Mouse (Mus musculus) E14TG2a.4 (cell line): Measurements from ENCODE around the gene Prss42.

ENCODE experiments used
- CTCF ChIP-seq: conservative IDR thresholded peaks from 2 replicates; pipeline ENCODE4 v1.5.1; 2014; ENCODE audit warnings: low read length
- NANOG ChIP-seq: IDR thresholded peaks from 2 replicates; pipeline ENCODE4 v1.6.1; 2014; ENCODE audit warnings: borderline replicate concordance, low read length, mixed read lengths
- POU5F1 ChIP-seq: IDR thresholded peaks from 2 replicates; pipeline ENCODE4 v1.6.1; 2014; ENCODE audit warnings: low read length, borderline replicate concordance

DNA sequence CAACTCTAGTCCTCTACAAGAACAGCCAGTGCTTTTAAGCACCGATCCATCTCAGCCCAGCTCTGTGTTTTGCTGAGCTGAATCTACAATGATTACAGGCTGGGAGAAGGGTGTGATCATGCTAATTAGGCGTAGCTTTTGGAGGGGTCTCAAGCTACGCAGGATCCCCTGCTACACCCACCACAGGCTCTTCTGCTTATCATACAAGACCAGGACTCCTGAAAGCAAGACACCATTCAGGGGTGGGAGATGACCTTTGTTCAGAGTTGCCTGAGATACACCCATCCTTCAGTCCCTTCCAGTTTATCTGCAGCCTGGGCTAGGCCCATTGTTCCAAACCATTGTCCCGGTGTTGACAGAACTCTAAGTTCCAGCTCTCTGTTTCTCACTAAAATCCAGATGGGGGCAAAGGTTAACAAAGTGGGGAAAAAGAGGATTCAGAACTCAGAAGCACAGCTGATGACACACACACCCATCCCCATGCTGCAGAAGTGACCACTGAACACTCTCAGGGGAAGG is 45.0 kb upstream of the Prss42 start:
- TF ChIP-seq CTCF (no peak), POU5F1 (no peak), NANOG (no peak)
